Mouse (Mus musculus): Measurements from ENCODE around the gene Cckbr. TPM values are rescaled to one million over a fixed set of nuclear protein-coding genes. Genes with fewer than 3 reads are reported as not detected.

Gene Cckbr
- polyA plus RNA-seq, 1 experiment = 3.0 TPM

DNA sequence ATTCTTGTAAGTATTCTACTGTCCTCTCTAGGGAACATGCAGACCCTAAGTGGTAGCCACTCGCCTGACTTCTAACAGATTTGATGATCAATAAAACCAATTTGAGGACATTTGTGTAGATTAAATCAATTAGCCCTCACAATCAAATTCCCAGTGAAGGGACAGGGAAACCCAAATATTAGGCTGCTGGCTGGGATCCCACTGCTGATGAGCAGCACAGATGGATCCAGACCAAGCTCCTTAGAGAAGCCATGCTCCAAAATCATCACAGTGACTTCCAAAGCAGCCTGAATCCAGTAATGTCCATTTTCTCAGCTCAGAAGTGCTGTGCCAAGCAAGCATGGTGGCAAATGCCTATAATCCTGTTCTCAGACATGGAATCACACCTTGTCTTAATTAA lies 74.1 kb downstream of the Cckbr start:
- no peak for TF ChIP-seq CTCF (IDR thresholded peaks at IDR 0.05; ENCODE audit: borderline replicate concordance, extremely low read depth, insufficient read depth, insufficient read length)
- no peak for TF ChIP-seq POLR2A (IDR thresholded peaks at IDR 0.05; ENCODE audit: borderline replicate concordance, extremely low read depth, insufficient read depth, insufficient read length, poor library complexity, severe bottlenecking)
- no peak for DNase-seq (ENCODE audit: low read depth)

GRCm38 (mm10) chr7:105501984-105502383 lies 76.5 kb downstream of the Cckbr start:
- DNase-seq (ENCODE audit: low read depth) = no peak
- TF ChIP-seq POLR2A (IDR thresholded peaks at IDR 0.05; ENCODE audit: borderline replicate concordance, extremely low read depth, insufficient read depth, insufficient read length, poor library complexity, severe bottlenecking) = no peak
- no peak for TF ChIP-seq CTCF (IDR thresholded peaks at IDR 0.05; ENCODE audit: borderline replicate concordance, extremely low read depth, insufficient read depth, insufficient read length)

GRCm38 (mm10) chr7:105507257-105507656 lies 81.7 kb downstream of the Cckbr start:
- TF ChIP-seq POLR2A (IDR thresholded peaks at IDR 0.05; ENCODE audit: borderline replicate concordance, extremely low read depth, insufficient read depth, insufficient read length, poor library complexity, severe bottlenecking) (no peak), CTCF (IDR thresholded peaks at IDR 0.05; ENCODE audit: borderline replicate concordance, extremely low read depth, insufficient read depth, insufficient read length) (no peak)
- no peak for DNase-seq (ENCODE audit: low read depth)

GRCm38 (mm10) chr7:105510143-105510542 lies 84.6 kb downstream of the Cckbr start:
- TF ChIP-seq CTCF (IDR thresholded peaks at IDR 0.05; ENCODE audit: borderline replicate concordance, extremely low read depth, insufficient read depth, insufficient read length) (no peak), POLR2A (IDR thresholded peaks at IDR 0.05; ENCODE audit: borderline replicate concordance, extremely low read depth, insufficient read depth, insufficient read length, poor library complexity, severe bottlenecking) (no peak)
- no peak for DNase-seq (ENCODE audit: low read depth)

- TF ChIP-seq POLR2A (IDR thresholded peaks at IDR 0.05; ENCODE audit: borderline replicate concordance, extremely low read depth, insufficient read depth, insufficient read length, poor library complexity, severe bottlenecking) (no peak), CTCF (IDR thresholded peaks at IDR 0.05; ENCODE audit: borderline replicate concordance, extremely low read depth, insufficient read depth, insufficient read length) (no peak)
- DNase-seq (ENCODE audit: low read depth) = peak; percentile 73
Observed at GRCm38 (mm10) chr7:105513845-105514291, 88.3 kb downstream of the Cckbr start.

GRCm38 (mm10) chr7:105514561-105514960 lies 89.0 kb downstream of the Cckbr start:
- DNase-seq (ENCODE audit: low read depth) = peak; percentile 34
- TF ChIP-seq POLR2A (IDR thresholded peaks at IDR 0.05; ENCODE audit: borderline replicate concordance, extremely low read depth, insufficient read depth, insufficient read length, poor library complexity, severe bottlenecking) (no peak), CTCF (IDR thresholded peaks at IDR 0.05; ENCODE audit: borderline replicate concordance, extremely low read depth, insufficient read depth, insufficient read length) (no peak)

DNA sequence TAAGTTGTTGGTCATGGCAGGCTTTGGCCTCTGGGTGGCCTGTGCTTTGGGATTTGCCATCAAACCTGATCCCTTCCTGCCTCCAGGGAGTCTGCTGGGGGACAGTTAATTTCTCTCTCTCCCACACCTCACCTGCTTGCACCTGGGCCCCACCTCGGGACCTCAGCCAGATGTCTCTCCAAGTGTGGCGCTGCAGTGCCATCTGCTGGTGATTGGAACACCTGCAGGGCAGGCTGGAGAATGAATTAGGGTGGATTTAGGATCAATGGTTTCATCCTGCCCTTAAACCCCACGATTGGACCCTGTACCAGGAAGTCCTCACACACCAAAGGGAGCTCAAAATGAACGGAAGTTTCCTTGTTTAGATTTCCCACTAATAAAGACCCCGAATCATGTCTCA lies 89.6 kb downstream of the Cckbr start:
- peak; percentile 64 for DNase-seq (ENCODE audit: low read depth)
- TF ChIP-seq POLR2A (IDR thresholded peaks at IDR 0.05; ENCODE audit: borderline replicate concordance, extremely low read depth, insufficient read depth, insufficient read length, poor library complexity, severe bottlenecking) (no peak), CTCF (IDR thresholded peaks at IDR 0.05; ENCODE audit: borderline replicate concordance, extremely low read depth, insufficient read depth, insufficient read length) (peak; percentile 91)

- no peak for TF ChIP-seq CTCF (IDR thresholded peaks at IDR 0.05; ENCODE audit: borderline replicate concordance, extremely low read depth, insufficient read depth, insufficient read length)
- no peak for TF ChIP-seq POLR2A (IDR thresholded peaks at IDR 0.05; ENCODE audit: borderline replicate concordance, extremely low read depth, insufficient read depth, insufficient read length, poor library complexity, severe bottlenecking)
- peak; percentile 10 for DNase-seq (ENCODE audit: low read depth)
Observed at GRCm38 (mm10) chr7:105516669-105517360, 91.3 kb downstream of the Cckbr start.

- TF ChIP-seq POLR2A (IDR thresholded peaks at IDR 0.05; ENCODE audit: borderline replicate concordance, extremely low read depth, insufficient read depth, insufficient read length, poor library complexity, severe bottlenecking) = no peak
- no peak for TF ChIP-seq CTCF (IDR thresholded peaks at IDR 0.05; ENCODE audit: borderline replicate concordance, extremely low read depth, insufficient read depth, insufficient read length)
Observed at GRCm38 (mm10) chr7:105519336-105519735, 93.8 kb downstream of the Cckbr start.

DNA sequence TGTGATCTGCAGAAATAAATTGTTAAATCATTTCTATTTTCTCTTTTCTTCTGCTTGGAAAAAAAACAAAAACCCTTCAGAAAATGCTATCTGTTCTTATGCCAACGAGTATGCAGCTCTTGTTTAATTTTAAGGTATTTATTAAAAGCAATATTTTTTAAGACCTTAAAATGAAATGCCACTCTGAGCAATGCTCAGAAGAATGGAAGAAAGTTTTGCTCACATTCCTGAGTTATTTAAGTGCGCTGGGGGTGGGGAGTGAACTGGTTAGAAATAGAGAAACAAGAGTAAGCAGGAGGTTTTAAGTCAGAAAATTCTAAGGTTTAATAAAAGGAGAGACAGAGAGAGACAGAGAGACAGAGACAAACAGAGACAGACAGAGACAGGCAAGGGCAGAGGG lies 94.2 kb downstream of the Cckbr start:
- no peak for DNase-seq (ENCODE audit: low read depth)
- TF ChIP-seq CTCF (IDR thresholded peaks at IDR 0.05; ENCODE audit: borderline replicate concordance, extremely low read depth, insufficient read depth, insufficient read length) = no peak
- TF ChIP-seq POLR2A (IDR thresholded peaks at IDR 0.05; ENCODE audit: borderline replicate concordance, extremely low read depth, insufficient read depth, insufficient read length, poor library complexity, severe bottlenecking) = no peak

More at GRCm38 (mm10) chr7:105519336-105519735, 93.8 kb downstream of the Cckbr start:
- DNase-seq (ENCODE audit: low read depth) = no peak

DNA sequence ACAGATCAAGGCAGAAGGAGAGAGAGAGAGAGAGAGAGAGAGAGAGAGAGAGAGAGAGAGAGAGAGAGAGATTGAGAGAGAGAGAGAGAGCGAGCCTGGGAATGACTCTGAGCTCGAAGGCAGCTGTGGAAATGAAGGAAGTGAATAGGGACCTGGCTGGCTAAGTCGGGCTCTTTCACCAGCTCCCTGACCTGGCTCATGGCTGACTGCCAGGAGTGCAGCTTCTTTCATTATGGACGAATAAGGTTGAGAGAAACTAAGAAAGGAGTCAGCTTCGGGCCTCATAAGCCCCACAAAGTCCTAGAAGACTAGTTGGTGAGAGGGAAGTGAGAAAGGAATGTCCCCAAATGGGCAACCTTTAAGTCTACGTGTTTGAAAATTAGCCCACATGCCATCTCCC lies 94.7 kb downstream of the Cckbr start:
- TF ChIP-seq CTCF (IDR thresholded peaks at IDR 0.05; ENCODE audit: borderline replicate concordance, extremely low read depth, insufficient read depth, insufficient read length) (no peak), POLR2A (IDR thresholded peaks at IDR 0.05; ENCODE audit: borderline replicate concordance, extremely low read depth, insufficient read depth, insufficient read length, poor library complexity, severe bottlenecking) (no peak)
- peak; percentile 28 for DNase-seq (ENCODE audit: low read depth)

Other genes starting within 250 kb of the Cckbr start
- not detected in 2 replicates for gene Olfr685, start 239.7 kb upstream of the Cckbr start, polyA plus RNA-seq (2012; rRNA removed)
- gene Olfr686, start 218.2 kb upstream of the Cckbr start, polyA plus RNA-seq (2012; rRNA removed) = not detected in 2 replicates
- not detected in 2 replicates for gene Olfr688, start 137.6 kb upstream of the Cckbr start, polyA plus RNA-seq (2012; rRNA removed)
- gene Olfr689, start 114.6 kb upstream of the Cckbr start, polyA plus RNA-seq (2012; rRNA removed) = not detected in 2 replicates
- gene Olfr690, start 91.6 kb upstream of the Cckbr start, polyA plus RNA-seq (2012; rRNA removed) = 0.26 and 0.40 TPM in 2 replicates
- gene Olfr691, start 83.5 kb upstream of the Cckbr start, polyA plus RNA-seq (2012; rRNA removed) = 0.31 and 0.40 TPM in 2 replicates
- not detected in 2 replicates for gene Olfr692, start 57.5 kb upstream of the Cckbr start, polyA plus RNA-seq (2012; rRNA removed)
- gene Gm5901, start 50.7 kb upstream of the Cckbr start, polyA plus RNA-seq (2012; rRNA removed) = not detected in 2 replicates
- 41.6 and 50.0 TPM in 2 replicates for gene Fam160a2, start 25.7 kb upstream of the Cckbr start, polyA plus RNA-seq (2012; rRNA removed)
- 0.37 TPM in 2 replicates for gene Cnga4, start 21.2 kb upstream of the Cckbr start, polyA plus RNA-seq (2012; rRNA removed)
- 20.9 and 22.7 TPM in 2 replicates for gene Cavin3, start 56.6 kb downstream of the Cckbr start, polyA plus RNA-seq (2012; rRNA removed)
- 51.2 and 59.6 TPM in 2 replicates for gene Smpd1, start 128.6 kb downstream of the Cckbr start, polyA plus RNA-seq (2012; rRNA removed)
- gene Apbb1, start 155.9 kb downstream of the Cckbr start, polyA plus RNA-seq (2012; rRNA removed) = 304 and 347 TPM in 2 replicates
- gene Hpx, start 174.4 kb downstream of the Cckbr start, polyA plus RNA-seq (2012; rRNA removed) = 0.45 and 0.74 TPM in 2 replicates
- 96.5 and 127 TPM in 2 replicates for gene Trim3, start 207.8 kb downstream of the Cckbr start, polyA plus RNA-seq (2012; rRNA removed)
- 101 and 145 TPM in 2 replicates for gene Timm10b, start 214.3 kb downstream of the Cckbr start, polyA plus RNA-seq (2012; rRNA removed)
- 103 and 120 TPM in 2 replicates for gene Arfip2, start 214.7 kb downstream of the Cckbr start, polyA plus RNA-seq (2012; rRNA removed)
- 73.1 and 134 TPM in 2 replicates for gene Gm45799, start 214.8 kb downstream of the Cckbr start, polyA plus RNA-seq (2012; rRNA removed)
- 6.3 and 7.0 TPM in 2 replicates for gene Dnhd1, start 225.1 kb downstream of the Cckbr start, polyA plus RNA-seq (2012; rRNA removed)

Measured in brain, embryonic 14.5 days (tissue).